Mouse (Mus musculus) left cerebral cortex, adult 8-10 months (tissue): ENCODE results near the gene Hoxb2. TPM values are rescaled to one million over a fixed set of nuclear protein-coding genes. Genes with fewer than 3 reads are reported as not detected.

ENCODE experiments used
- DNase-seq, 2 experiments: peaks; one replicate each; pipeline ENCODE4 v3.0.0; 2022; ENCODE audit warnings: low spot score in 2 of 2
- total RNA-seq, 4 experiments: library from RNA; stranded (reverse); gene quantifications; 2 replicates each; pipeline ENCODE4 v1.2.4; 2022

The Hoxb2 gene
- total RNA-seq, 4 experiments from 2014 or later: not detected

- no peak for DNase-seq
These were observed 466 bp downstream of the Hoxb2 start for GRCm38 (mm10) chr11:96350791-96351190.

- DNase-seq: no peak
These were observed 987 bp downstream of the Hoxb2 start for GRCm38 (mm10) chr11:96351312-96351711.

GRCm38 (mm10) chr11:96351831-96352230, 1.5 kb downstream of the Hoxb2 start:
- no peak for DNase-seq

- DNase-seq: no peak
These were observed 2.6 kb downstream of the Hoxb2 start for GRCm38 (mm10) chr11:96352691-96353521.

GRCm38 (mm10) chr11:96353522-96353841, 3.2 kb downstream of the Hoxb2 start:
- DNase-seq: no peak

GRCm38 (mm10) chr11:96353939-96354338, 3.6 kb downstream of the Hoxb2 start:
- DNase-seq: no peak

- no peak for DNase-seq
These were observed 4.1 kb downstream of the Hoxb2 start for GRCm38 (mm10) chr11:96354376-96354775.

- no peak for DNase-seq
These were observed 4.5 kb downstream of the Hoxb2 start for GRCm38 (mm10) chr11:96354801-96355311.

GRCm38 (mm10) chr11:96363807-96364206, 13.5 kb downstream of the Hoxb2 start:
- DNase-seq: no peak

- DNase-seq: no peak
These were observed 15.2 kb downstream of the Hoxb2 start, which contains the start of gene Hoxb1 for GRCm38 (mm10) chr11:96365441-96366091. Gene Hoxb1 (plus strand): TSS chr11:96365752.

GRCm38 (mm10) chr11:96366092-96367041, 16.0 kb downstream of the Hoxb2 start:
- DNase-seq: no peak

- no peak for DNase-seq
These were observed 16.8 kb downstream of the Hoxb2 start for GRCm38 (mm10) chr11:96367141-96367540.

GRCm38 (mm10) chr11:96368686-96369085, 18.4 kb downstream of the Hoxb2 start:
- DNase-seq: no peak

- no peak for DNase-seq
These were observed 18.8 kb downstream of the Hoxb2 start for GRCm38 (mm10) chr11:96369140-96369539.

- no peak for DNase-seq
These were observed 21.4 kb downstream of the Hoxb2 start for GRCm38 (mm10) chr11:96371726-96372125.

GRCm38 (mm10) chr11:96372519-96372918, 22.2 kb downstream of the Hoxb2 start:
- no peak for DNase-seq

GRCm38 (mm10) chr11:96374810-96375209, 24.5 kb downstream of the Hoxb2 start:
- no peak for DNase-seq

- DNase-seq: no peak
These were observed 33.1 kb downstream of the Hoxb2 start for GRCm38 (mm10) chr11:96383381-96383780.

GRCm38 (mm10) chr11:96387635-96388034, 37.3 kb downstream of the Hoxb2 start:
- DNase-seq: no peak

- no peak for DNase-seq
These were observed 46.7 kb downstream of the Hoxb2 start for GRCm38 (mm10) chr11:96396772-96397626.
